Mouse (Mus musculus): ENCODE data around the gene Pet100. TPM values are rescaled to one million over a fixed set of nuclear protein-coding genes. Genes with fewer than 3 reads are reported as not detected.

Pet100 gene
- polyA plus RNA-seq, 1 experiment = 17.8 TPM

DNA sequence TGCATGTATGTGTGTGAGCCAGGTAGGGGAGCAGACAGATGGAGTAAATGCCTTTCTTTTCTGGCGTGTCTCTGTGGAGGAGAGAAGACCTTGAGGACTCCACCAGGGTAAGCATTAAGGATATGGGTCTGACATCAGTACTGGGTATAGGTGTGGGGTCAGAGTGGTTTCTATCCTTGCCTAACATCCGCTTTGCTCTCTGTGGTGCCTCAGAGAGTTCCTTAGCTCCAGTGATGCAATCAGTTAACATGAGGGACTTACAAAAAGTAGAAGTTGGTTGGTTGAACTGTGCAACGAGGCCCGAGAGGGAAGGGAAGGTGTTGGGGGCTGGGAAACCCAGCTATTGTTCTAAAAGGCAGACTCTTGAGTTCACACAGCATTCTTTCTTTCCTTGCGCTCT lies 43.1 kb downstream of the Pet100 start:
- H3K4me3 ChIP-seq (replicated peaks) = no peak overlapping the region
- no peak for TF ChIP-seq TAL1 (IDR thresholded peaks at IDR 0.05; ENCODE audit: low read length)
- no peak for TF ChIP-seq GATA1 (IDR thresholded peaks at IDR 0.05; ENCODE audit: low read length)
- no peaks in the 10 kb centered on the region for H3K9me3 ChIP-seq (ENCODE audit: control insufficient read depth, low read length)
- H3K4me1 ChIP-seq (ENCODE audit: control insufficient read depth) = no peaks in the 10 kb centered on the region
- no peaks in the 10 kb centered on the region for H3K36me3 ChIP-seq (ENCODE audit: control insufficient read depth)
- no peaks in the 10 kb centered on the region for H3K27me3 ChIP-seq (ENCODE audit: control insufficient read depth)

DNA sequence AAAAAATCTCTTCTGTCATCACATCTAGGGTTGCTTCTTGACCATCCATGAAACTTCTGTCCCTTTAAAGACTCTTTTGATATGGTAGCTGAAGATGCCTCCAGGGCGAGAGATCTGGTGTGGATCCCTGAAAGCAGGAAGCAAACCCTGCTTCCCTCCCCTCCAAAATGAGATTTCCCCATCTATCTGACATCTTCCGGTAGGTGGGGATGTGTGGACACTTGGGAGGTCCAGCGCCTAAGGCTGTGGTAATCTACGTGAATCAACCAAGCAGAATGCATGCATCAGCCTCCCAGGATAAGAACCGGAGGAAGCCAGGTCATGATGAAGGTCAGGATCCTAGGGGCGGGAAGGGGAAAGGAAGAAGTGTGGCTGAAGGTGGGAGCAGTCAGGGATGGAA lies 44.2 kb downstream of the Pet100 start, which contains the start of gene Mcemp1:
Gene Mcemp1, plus strand, starts transcription at position 248 of the 400 bp plus-strand sequence.
- Histone ChIP-seq H3K4me3 (replicated peaks) (no peak within 1 kb of the TSS), H3K36me3 (ENCODE audit: control insufficient read depth) (no peaks in the 10 kb centered on the region), H3K4me1 (ENCODE audit: control insufficient read depth) (no peaks in the 10 kb centered on the region), H3K27me3 (ENCODE audit: control insufficient read depth) (no peaks in the 10 kb centered on the region), H3K9me3 (ENCODE audit: control insufficient read depth, low read length) (no peaks in the 10 kb centered on the region)
- TF ChIP-seq GATA1 (IDR thresholded peaks at IDR 0.05; ENCODE audit: low read length) = no peak
- no peak for TF ChIP-seq TAL1 (IDR thresholded peaks at IDR 0.05; ENCODE audit: low read length)

DNA sequence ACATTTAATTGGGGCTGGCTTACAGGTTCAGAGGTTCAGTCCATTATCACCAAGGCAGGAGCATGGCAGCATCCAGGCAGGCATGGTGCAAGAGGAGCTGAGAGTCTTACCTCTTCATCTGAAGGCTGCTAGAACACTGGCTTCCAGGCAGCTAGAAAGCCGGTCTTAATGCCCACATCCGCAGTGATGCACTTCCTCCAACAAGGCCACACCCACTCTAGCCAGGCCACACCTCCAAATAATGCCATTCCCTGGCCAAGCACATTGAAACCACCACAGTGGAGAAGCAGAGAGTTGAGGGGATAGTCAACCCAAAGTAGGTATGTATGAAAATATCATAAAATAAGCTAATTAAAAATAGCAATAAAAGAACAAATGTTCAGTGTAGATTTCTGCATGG lies 49.0 kb downstream of the Pet100 start:
- Histone ChIP-seq H3K27me3 (ENCODE audit: control insufficient read depth) (no peaks in the 10 kb centered on the region), H3K9me3 (ENCODE audit: control insufficient read depth, low read length) (no peaks in the 10 kb centered on the region), H3K4me3 (replicated peaks) (no peak overlapping the region), H3K4me1 (ENCODE audit: control insufficient read depth) (peaks cover 7% of the 10 kb centered on the region), H3K36me3 (ENCODE audit: control insufficient read depth) (no peaks in the 10 kb centered on the region)
- TF ChIP-seq GATA1 (IDR thresholded peaks at IDR 0.05; ENCODE audit: low read length) (no peak), TAL1 (IDR thresholded peaks at IDR 0.05; ENCODE audit: low read length) (no peak)

DNA sequence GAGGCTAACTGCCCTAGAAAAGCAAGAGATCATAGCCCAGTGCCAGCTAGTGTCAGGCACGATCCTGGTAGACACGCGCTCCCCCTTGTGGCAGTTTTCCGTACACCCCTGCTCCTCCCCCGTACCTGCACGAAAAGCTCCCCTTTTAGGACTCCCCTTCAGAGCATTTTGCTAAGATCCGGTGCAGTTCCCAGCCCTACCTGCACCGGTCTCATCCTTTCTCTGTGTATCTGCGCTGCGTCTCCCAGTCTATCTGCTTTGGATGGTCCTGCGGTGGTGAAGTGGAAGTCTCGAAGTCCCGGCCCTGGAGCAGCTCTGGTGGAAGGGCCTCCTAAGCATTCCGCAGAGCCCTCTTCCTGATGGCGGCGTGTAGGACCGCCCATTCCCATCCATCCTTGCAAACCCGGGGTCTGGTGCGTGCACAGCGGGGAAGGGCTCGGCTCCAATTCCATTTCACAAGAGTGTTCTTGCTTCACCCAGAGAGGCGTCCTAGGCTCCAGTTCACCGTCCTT lies 50.7 kb downstream of the Pet100 start, which contains the start of gene Fcor:
Gene Fcor, minus strand, starts transcription at position 383 of the 512 bp plus-strand sequence.
- Histone ChIP-seq H3K4me1 (ENCODE audit: control insufficient read depth) (peaks cover 17% of the 10 kb centered on the region), H3K36me3 (ENCODE audit: control insufficient read depth) (no peaks in the 10 kb centered on the region), H3K27me3 (ENCODE audit: control insufficient read depth) (no peaks in the 10 kb centered on the region), H3K9me3 (ENCODE audit: control insufficient read depth, low read length) (no peaks in the 10 kb centered on the region), H3K4me3 (replicated peaks) (peak within 1 kb of the TSS; percentile 59)
- TF ChIP-seq TAL1 (IDR thresholded peaks at IDR 0.05; ENCODE audit: low read length) (no peak), GATA1 (IDR thresholded peaks at IDR 0.05; ENCODE audit: low read length) (no peak)

DNA sequence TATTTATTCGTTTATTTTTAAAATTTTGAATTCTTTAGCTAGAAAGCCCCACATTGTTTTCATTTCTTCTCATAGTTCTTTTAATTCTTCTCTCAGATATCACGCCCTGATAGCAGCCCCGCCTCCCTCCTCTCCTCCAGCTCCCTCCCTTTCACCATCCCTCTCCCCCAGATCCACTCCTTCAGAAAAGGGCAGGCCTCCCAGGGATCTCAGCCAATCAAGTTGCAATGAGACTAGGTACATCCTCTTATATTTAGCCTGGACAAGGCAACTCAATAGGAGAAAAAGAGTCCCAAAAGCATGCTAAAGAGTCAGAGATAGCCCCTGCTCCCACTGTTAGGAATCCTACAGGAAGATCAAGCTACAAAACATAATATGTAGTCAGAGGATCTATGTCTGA lies 53.3 kb downstream of the Pet100 start:
- H3K27me3 ChIP-seq (ENCODE audit: control insufficient read depth) = no peaks in the 10 kb centered on the region
- no peak overlapping the region for H3K4me3 ChIP-seq (replicated peaks)
- peaks cover 33% of the 10 kb centered on the region for H3K4me1 ChIP-seq (ENCODE audit: control insufficient read depth)
- peaks cover 6% of the 10 kb centered on the region for H3K9me3 ChIP-seq (ENCODE audit: control insufficient read depth, low read length)
- peaks cover 13% of the 10 kb centered on the region for H3K36me3 ChIP-seq (ENCODE audit: control insufficient read depth)
- TF ChIP-seq GATA1 (IDR thresholded peaks at IDR 0.05; ENCODE audit: low read length) (no peak), TAL1 (IDR thresholded peaks at IDR 0.05; ENCODE audit: low read length) (no peak)

Other genes starting within 250 kb of the Pet100 start
- 0.32 and 0.56 TPM in 2 replicates for gene Arhgef18, start 228.5 kb upstream of the Pet100 start, polyA plus RNA-seq (2012)
- 0.06 TPM in 1 of 2 replicates, not detected in the other for gene Pex11g, start 153.9 kb upstream of the Pet100 start, polyA plus RNA-seq (2012)
- not detected in 2 replicates for gene Tex45, start 150.7 kb upstream of the Pet100 start, polyA plus RNA-seq (2012)
- 0.07 and 0.20 TPM in 2 replicates for gene Zfp358, start 128.4 kb upstream of the Pet100 start, polyA plus RNA-seq (2012)
- gene Mcoln1, start 121.1 kb upstream of the Pet100 start, polyA plus RNA-seq (2012) = 10.0 and 15.4 TPM in 2 replicates
- 1.7 and 1.9 TPM in 2 replicates for gene Pnpla6, start 106.2 kb upstream of the Pet100 start, polyA plus RNA-seq (2012)
- not detected in 2 replicates for gene C330021F23Rik, start 53.6 kb upstream of the Pet100 start, polyA plus RNA-seq (2012)
- gene Camsap3, start 34.3 kb upstream of the Pet100 start, polyA plus RNA-seq (2012) = 0.37 and 0.54 TPM in 2 replicates
- 4.2 and 4.7 TPM in 2 replicates for gene Xab2, start 232 bp upstream of the Pet100 start, polyA plus RNA-seq (2012)
- gene Pcp2, start 4.0 kb downstream of the Pet100 start, polyA plus RNA-seq (2012) = not detected in 2 replicates
- gene Stxbp2, start 9.4 kb downstream of the Pet100 start, polyA plus RNA-seq (2012) = 13.3 and 17.2 TPM in 2 replicates
- not detected in 2 replicates for gene Retn, start 34.2 kb downstream of the Pet100 start, polyA plus RNA-seq (2012)
- gene Mcemp1, start 44.2 kb downstream of the Pet100 start, polyA plus RNA-seq (2012) = not detected in 2 replicates
- gene Fcor, start 50.8 kb downstream of the Pet100 start, polyA plus RNA-seq (2012) = not detected in 2 replicates
- gene Trappc5, start 54.8 kb downstream of the Pet100 start, polyA plus RNA-seq (2012) = 0.90 and 0.92 TPM in 2 replicates
- not detected in 2 replicates for gene Fcer2a, start 72.6 kb downstream of the Pet100 start, polyA plus RNA-seq (2012)
- 0.03 TPM in 1 of 2 replicates, not detected in the other for gene Clec4g, start 99.1 kb downstream of the Pet100 start, polyA plus RNA-seq (2012)
- gene Cd209a, start 127.4 kb downstream of the Pet100 start, polyA plus RNA-seq (2012) = not detected in 2 replicates
- gene Cd209e, start 232.8 kb downstream of the Pet100 start, polyA plus RNA-seq (2012) = not detected in 2 replicates